Mouse (Mus musculus): ENCODE data around the gene Npr1.

The Npr1 gene

GRCm38 (mm10) chr3:90465686-90466310, at the start of gene Npr1:
Npr1 (minus strand) TSS chr3:90465866.
- DNase-seq (ENCODE audit: low spot score in 2 of 2): peak in 1 of 2 experiments; percentile 35

GRCm38 (mm10) chr3:90515242-90515641, 49.6 kb upstream of the Npr1 start:
- peak in 1 of 2 experiments; percentile 38 for DNase-seq (ENCODE audit: low spot score in 2 of 2)

GRCm38 (mm10) chr3:90514691-90515090, 49.0 kb upstream of the Npr1 start:
- peak in 1 of 2 experiments; percentile 82 for DNase-seq (ENCODE audit: low spot score in 2 of 2)

- DNase-seq (ENCODE audit: low spot score in 2 of 2): peak; percentile 68 to 85
Measured at GRCm38 (mm10) chr3:90513796-90514590, 48.3 kb upstream of the Npr1 start, which contains the start of the genes S100a1 and S100a13. S100a1 (minus strand) TSS chr3:90514392. S100a13 (plus strand) TSS chr3:90514435.

- DNase-seq (ENCODE audit: low spot score in 2 of 2): no peak
Measured at GRCm38 (mm10) chr3:90512948-90513642, 47.4 kb upstream of the Npr1 start.

- DNase-seq (ENCODE audit: low spot score in 2 of 2): no peak
Measured at GRCm38 (mm10) chr3:90512276-90512675, 46.6 kb upstream of the Npr1 start.

GRCm38 (mm10) chr3:90509747-90510123, 44.1 kb upstream of the Npr1 start:
- DNase-seq (ENCODE audit: low spot score in 2 of 2): no peak

- DNase-seq (ENCODE audit: low spot score in 2 of 2): peak; percentile 99 to 100
Measured at GRCm38 (mm10) chr3:90508950-90509746, 43.5 kb upstream of the Npr1 start, which contains the start of gene Chtop. Chtop (minus strand) TSS chr3:90509498.

GRCm38 (mm10) chr3:90508287-90508949, 42.8 kb upstream of the Npr1 start:
- no peak for DNase-seq (ENCODE audit: low spot score in 2 of 2)

GRCm38 (mm10) chr3:90506362-90506761, 40.7 kb upstream of the Npr1 start:
- DNase-seq (ENCODE audit: low spot score in 2 of 2): no peak

- no peak for DNase-seq (ENCODE audit: low spot score in 2 of 2)
Measured at GRCm38 (mm10) chr3:90505216-90505615, 39.5 kb upstream of the Npr1 start.

GRCm38 (mm10) chr3:90503444-90503843, 37.8 kb upstream of the Npr1 start:
- DNase-seq (ENCODE audit: low spot score in 2 of 2): no peak

GRCm38 (mm10) chr3:90497597-90497996, 31.9 kb upstream of the Npr1 start:
- DNase-seq (ENCODE audit: low spot score in 2 of 2): no peak

- DNase-seq (ENCODE audit: low spot score in 2 of 2): no peak
Measured at GRCm38 (mm10) chr3:90495850-90496525, 30.3 kb upstream of the Npr1 start.

GRCm38 (mm10) chr3:90493831-90494540, 28.3 kb upstream of the Npr1 start:
- DNase-seq (ENCODE audit: low spot score in 2 of 2): no peak

- DNase-seq (ENCODE audit: low spot score in 2 of 2): no peak
Measured at GRCm38 (mm10) chr3:90491350-90491749, 25.7 kb upstream of the Npr1 start.

GRCm38 (mm10) chr3:90490696-90491256, 25.1 kb upstream of the Npr1 start, which contains the start of gene Snapin:
Snapin (minus strand) TSS chr3:90491033.
- peak; percentile 96 for DNase-seq (ENCODE audit: low spot score in 2 of 2)

GRCm38 (mm10) chr3:90488576-90488975, 22.9 kb upstream of the Npr1 start:
- DNase-seq (ENCODE audit: low spot score in 2 of 2): no peak

- no peak for DNase-seq (ENCODE audit: low spot score in 2 of 2)
Measured at GRCm38 (mm10) chr3:90486998-90487397, 21.3 kb upstream of the Npr1 start.

Data from urinary bladder, postnatal 36 days (tissue).